Mouse (Mus musculus) midbrain, embryonic 11.5 days (tissue): Measurements from ENCODE around the gene Itga8. TPM values are rescaled to one million over a fixed set of nuclear protein-coding genes. Genes with fewer than 3 reads are reported as not detected.

Source experiments
- ATAC-seq: fragments of 200-750 bp; cut with Nextera tagmentation; 2 replicates; pipeline ENCODE4 v1.8.0; 2017; ENCODE audit warnings: moderate TSS enrichment, moderate library complexity; ENCODE audit not compliant: low FRiP score
- DNase-seq: peaks from one replicate; pipeline ENCODE4 v3.0.0; 2015; ENCODE audit warnings: low spot score; ENCODE audit errors: missing footprints
- H3K27ac ChIP-seq: fragments of 300-500 bp; sonication (generic); 2 replicates; pipeline ENCODE4 v1.5.1; 2014; ENCODE audit warnings: low read depth, low read length
- H3K27me3 ChIP-seq: fragments of 300-500 bp; sonication (generic); 2 replicates; pipeline ENCODE4 v1.6.1; 2014; ENCODE audit warnings: mild to moderate bottlenecking, low read length, moderate library complexity, mixed read lengths; ENCODE audit not compliant: control insufficient read depth, insufficient read depth
- H3K36me3 ChIP-seq: fragments of 300-500 bp; sonication (generic); 2 replicates; pipeline ENCODE4 v1.6.1; 2014; ENCODE audit warnings: mild to moderate bottlenecking, low read length, moderate library complexity, mixed read lengths; ENCODE audit not compliant: control insufficient read depth, insufficient read depth
- H3K4me1 ChIP-seq: fragments of 300-500 bp; sonication (generic); 2 replicates; pipeline ENCODE4 v1.6.1; 2014; ENCODE audit warnings: low read length; ENCODE audit not compliant: control insufficient read depth, insufficient read depth
- H3K4me2 ChIP-seq: fragments of 300-500 bp; sonication (generic); 2 replicates; pipeline ENCODE4 v1.6.1; 2014; ENCODE audit warnings: mild to moderate bottlenecking, moderate library complexity
- H3K4me3 ChIP-seq: fragments of 300-500 bp; sonication (generic); 2 replicates; pipeline ENCODE4 v1.5.1; 2014; ENCODE audit warnings: low read depth, low read length
- H3K9ac ChIP-seq: fragments of 300-500 bp; sonication (generic); 2 replicates; pipeline ENCODE4 v1.6.1; 2014; ENCODE audit warnings: low read length
- H3K9me3 ChIP-seq: fragments of 300-500 bp; sonication (generic); 2 replicates; pipeline ENCODE4 v1.6.1; 2016; ENCODE audit warnings: low read length; ENCODE audit not compliant: control insufficient read depth
- WGBS: fragments of 180-500 bp; shearing (Covaris S2); extraction: QIAGEN DNeasy Blood & Tissue Kit; methylation state at CpG from one replicate; pipeline ENCODE4 v1.1.7; 2014; 5-methylcytosine and 5-hydroxymethylcytosine counted together
- polyA plus RNA-seq: library from polyadenylated mRNA; unstranded; fragments of >200 nt; fragmentation: Nextera tagmentation; extraction: Ambion mirVana; gene quantifications from 2 replicates; pipeline ENCODE4 v1.2.1, GENCODE M21; 2014

The Itga8 gene
- polyA plus RNA-seq, 1 experiment from 2014 or later: 2.9 TPM

GRCm38 (mm10) chr2:12103183-12103582, 198.5 kb downstream of the Itga8 start:
- Histone ChIP-seq H3K4me3 (no peak overlapping the region), H3K9ac (no peak overlapping the region), H3K36me3 (no peaks in the 10 kb centered on the region), H3K4me1 (no peaks in the 10 kb centered on the region), H3K9me3 (no peaks in the 10 kb centered on the region), H3K4me2 (no peak overlapping the region), H3K27me3 (no peaks in the 10 kb centered on the region), H3K27ac (no peak overlapping the region)
- DNase-seq (no peak), ATAC-seq (no peak)
- WGBS: 79% methylated on average over 1 of the region's 1 CpGs

GRCm38 (mm10) chr2:12092203-12092984, 209.3 kb downstream of the Itga8 start:
- Histone ChIP-seq H3K36me3 (no peaks in the 10 kb centered on the region), H3K4me3 (no peak overlapping the region), H3K4me2 (no peak overlapping the region), H3K9me3 (no peaks in the 10 kb centered on the region), H3K4me1 (no peaks in the 10 kb centered on the region), H3K27ac (no peak overlapping the region), H3K9ac (no peak overlapping the region), H3K27me3 (no peaks in the 10 kb centered on the region)
- 85% methylated on average over 7 of the region's 7 CpGs for WGBS
- ATAC-seq (no peak), DNase-seq (no peak)

GRCm38 (mm10) chr2:12090993-12091392, 210.7 kb downstream of the Itga8 start:
- Histone ChIP-seq H3K4me2 (no peak overlapping the region), H3K27ac (no peak overlapping the region), H3K4me1 (no peaks in the 10 kb centered on the region), H3K9ac (no peak overlapping the region), H3K4me3 (no peak overlapping the region), H3K27me3 (no peaks in the 10 kb centered on the region), H3K9me3 (no peaks in the 10 kb centered on the region), H3K36me3 (no peaks in the 10 kb centered on the region)
- ATAC-seq (no peak), DNase-seq (no peak)
- WGBS: 82% methylated on average over 2 of the region's 2 CpGs

DNA sequence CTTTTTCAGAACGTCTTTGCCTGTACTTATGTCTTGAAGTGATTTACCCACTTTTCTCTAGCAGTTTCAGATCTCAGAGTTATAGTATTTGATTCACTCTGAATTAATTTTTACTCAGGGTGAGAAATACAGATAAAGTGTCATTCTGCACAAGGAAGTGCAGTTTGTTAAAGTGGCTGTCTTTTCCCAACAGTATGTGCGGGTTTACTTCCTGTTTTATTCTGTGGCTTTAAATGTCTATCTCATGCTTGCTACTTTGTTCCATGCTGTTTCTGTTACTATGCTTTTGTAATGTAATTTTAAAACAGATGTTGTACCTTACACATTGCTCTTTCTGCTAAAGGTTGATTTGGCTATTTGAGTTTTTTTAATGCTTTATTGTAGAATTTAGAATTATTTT, 216.2 kb downstream of the Itga8 start:
- 93% methylated on average over 2 of the region's 2 CpGs for WGBS
- Histone ChIP-seq H3K4me3 (no peak overlapping the region), H3K9ac (no peak overlapping the region), H3K4me1 (no peaks in the 10 kb centered on the region), H3K27ac (no peak overlapping the region), H3K36me3 (no peaks in the 10 kb centered on the region), H3K27me3 (no peaks in the 10 kb centered on the region), H3K9me3 (no peaks in the 10 kb centered on the region), H3K4me2 (no peak overlapping the region)
- DNase-seq: peak; percentile 70
- no peak for ATAC-seq

- 87% methylated on average over 4 of the region's 4 CpGs for WGBS
- H3K4me3 ChIP-seq: no peak overlapping the region
- H3K9me3 ChIP-seq: no peaks in the 10 kb centered on the region
- no peak overlapping the region for H3K4me2 ChIP-seq
- H3K9ac ChIP-seq: no peak overlapping the region
- H3K36me3 ChIP-seq: no peaks in the 10 kb centered on the region
- H3K27me3 ChIP-seq: no peaks in the 10 kb centered on the region
- DNase-seq (no peak), ATAC-seq (no peak)
- no peaks in the 10 kb centered on the region for H3K4me1 ChIP-seq
- H3K27ac ChIP-seq: no peak overlapping the region
Measured at GRCm38 (mm10) chr2:12084341-12084740, 217.4 kb downstream of the Itga8 start.

- DNase-seq: no peak
- Histone ChIP-seq H3K4me1 (no peaks in the 10 kb centered on the region), H3K9ac (no peak overlapping the region), H3K36me3 (no peaks in the 10 kb centered on the region), H3K9me3 (no peaks in the 10 kb centered on the region), H3K27me3 (no peaks in the 10 kb centered on the region), H3K27ac (no peak overlapping the region), H3K4me2 (no peak overlapping the region), H3K4me3 (no peak overlapping the region)
- 87% methylated on average over 2 of the region's 2 CpGs for WGBS
- ATAC-seq: no peak
Measured at GRCm38 (mm10) chr2:12077266-12077891, 224.3 kb downstream of the Itga8 start.

GRCm38 (mm10) chr2:12065669-12066399, 235.9 kb downstream of the Itga8 start:
- H3K9ac ChIP-seq: no peak overlapping the region
- DNase-seq (no peak), ATAC-seq (no peak)
- 65% methylated on average over 6 of the region's 6 CpGs for WGBS
- no peaks in the 10 kb centered on the region for H3K27me3 ChIP-seq
- H3K4me2 ChIP-seq: no peak overlapping the region
- H3K9me3 ChIP-seq: no peaks in the 10 kb centered on the region
- no peaks in the 10 kb centered on the region for H3K36me3 ChIP-seq
- H3K4me3 ChIP-seq: no peak overlapping the region
- H3K4me1 ChIP-seq: no peaks in the 10 kb centered on the region
- H3K27ac ChIP-seq: no peak overlapping the region

- 75% methylated on average over 5 of the region's 5 CpGs for WGBS
- no peak overlapping the region for H3K4me2 ChIP-seq
- H3K4me3 ChIP-seq: no peak overlapping the region
- ATAC-seq (no peak), DNase-seq (no peak)
- H3K36me3 ChIP-seq: no peaks in the 10 kb centered on the region
- H3K9me3 ChIP-seq: no peaks in the 10 kb centered on the region
- no peaks in the 10 kb centered on the region for H3K27me3 ChIP-seq
- no peaks in the 10 kb centered on the region for H3K4me1 ChIP-seq
- H3K27ac ChIP-seq: no peak overlapping the region
- no peak overlapping the region for H3K9ac ChIP-seq
Measured at GRCm38 (mm10) chr2:12060034-12060723, 241.5 kb downstream of the Itga8 start.
